Mouse (Mus musculus): ENCODE data around the gene Pawr.

GRCm38 (mm10) chr10:108408025-108408424 lies 76.1 kb downstream of the Pawr start:
- no peak for TF ChIP-seq GATA1 (IDR thresholded peaks at IDR 0.05; ENCODE audit: borderline replicate concordance, low read length)
- TF ChIP-seq FLI1 (IDR thresholded peaks at IDR 0.05; ENCODE audit: low read length): no peak

All from megakaryocyte, embryonic 14.5 days (primary cell).